Mouse (Mus musculus): ENCODE measurements around the gene Lrmp.

Gene Lrmp

GRCm38 (mm10) chr6:145139776-145140475 lies 24.5 kb downstream of the Lrmp start:
- no peak for DNase-seq

GRCm38 (mm10) chr6:145140706-145141105 lies 25.3 kb downstream of the Lrmp start:
- DNase-seq, result no peak

- DNase-seq, result no peak
Measured at GRCm38 (mm10) chr6:145141827-145142226, 26.4 kb downstream of the Lrmp start.

GRCm38 (mm10) chr6:145145173-145145572 lies 29.7 kb downstream of the Lrmp start:
- DNase-seq, result no peak

- DNase-seq, result no peak
Measured at GRCm38 (mm10) chr6:145147716-145148115, 32.3 kb downstream of the Lrmp start.

- no peak for DNase-seq
Measured at GRCm38 (mm10) chr6:145149054-145149453, 33.6 kb downstream of the Lrmp start.

GRCm38 (mm10) chr6:145158619-145159018 lies 43.2 kb downstream of the Lrmp start:
- DNase-seq, result no peak

GRCm38 (mm10) chr6:145160581-145160980 lies 45.1 kb downstream of the Lrmp start:
- DNase-seq, result no peak

- DNase-seq, result no peak
Measured at GRCm38 (mm10) chr6:145171892-145172606, 56.6 kb downstream of the Lrmp start.

GRCm38 (mm10) chr6:145173781-145174191 lies 58.3 kb downstream of the Lrmp start:
- DNase-seq, result peak; percentile 94

GRCm38 (mm10) chr6:145175571-145175981 lies 60.1 kb downstream of the Lrmp start:
- no peak for DNase-seq

- no peak for DNase-seq
Measured at GRCm38 (mm10) chr6:145176474-145176873, 61.0 kb downstream of the Lrmp start.

- DNase-seq, result peak; percentile 63
Measured at GRCm38 (mm10) chr6:145179665-145180064, 64.2 kb downstream of the Lrmp start.

- peak; percentile 50 for DNase-seq
Measured at GRCm38 (mm10) chr6:145182044-145182443, 66.6 kb downstream of the Lrmp start.

GRCm38 (mm10) chr6:145186096-145186495 lies 70.6 kb downstream of the Lrmp start:
- DNase-seq, result no peak

- peak; percentile 16 for DNase-seq
Measured at GRCm38 (mm10) chr6:145187093-145188088, 71.9 kb downstream of the Lrmp start.

GRCm38 (mm10) chr6:145193038-145193437 lies 77.6 kb downstream of the Lrmp start:
- DNase-seq, result no peak

GRCm38 (mm10) chr6:145193446-145193845 lies 78.0 kb downstream of the Lrmp start:
- DNase-seq, result no peak

- DNase-seq, result no peak
Measured at GRCm38 (mm10) chr6:145197949-145198686, 82.7 kb downstream of the Lrmp start.

- no peak for DNase-seq
Measured at GRCm38 (mm10) chr6:145202432-145203125, 87.1 kb downstream of the Lrmp start.

GRCm38 (mm10) chr6:145204440-145204839 lies 89.0 kb downstream of the Lrmp start:
- DNase-seq, result no peak

- no peak for DNase-seq
Measured at GRCm38 (mm10) chr6:145205142-145205541, 89.7 kb downstream of the Lrmp start.

Measured in kidney, postnatal 14 days (tissue).